Mouse (Mus musculus): ENCODE data around the gene Cdipt. TPM values are rescaled to one million over a fixed set of nuclear protein-coding genes. Genes with fewer than 3 reads are reported as not detected.
A peak's percentile ranks its signal among the peaks of the same experiment; 100 is the strongest.

Cdipt gene
- total RNA-seq, 2 experiments from 2014 or later: 86.8 to 91.0 TPM

- no peak for DNase-seq (ENCODE audit: low spot score in 2 of 2)
Measured at GRCm38 (mm10) chr7:127011717-127012116, 36.0 kb downstream of the Cdipt start.

GRCm38 (mm10) chr7:127012374-127012773 is 36.7 kb downstream of the Cdipt start:
- no peak for DNase-seq (ENCODE audit: low spot score in 2 of 2)

GRCm38 (mm10) chr7:127012845-127013244 is 37.1 kb downstream of the Cdipt start:
- DNase-seq (ENCODE audit: low spot score in 2 of 2): no peak

GRCm38 (mm10) chr7:127013385-127013784 is 37.7 kb downstream of the Cdipt start:
- DNase-seq (ENCODE audit: low spot score in 2 of 2): no peak

- DNase-seq (ENCODE audit: low spot score in 2 of 2): peak in 1 of 2 experiments; percentile 49
Measured at GRCm38 (mm10) chr7:127014320-127014719, 38.6 kb downstream of the Cdipt start, which contains the start of gene Mvp. Mvp (minus strand) TSS chr7:127014621.

- no peak for DNase-seq (ENCODE audit: low spot score in 2 of 2)
Measured at GRCm38 (mm10) chr7:127014993-127015392, 39.3 kb downstream of the Cdipt start.

GRCm38 (mm10) chr7:127016081-127016480 is 40.4 kb downstream of the Cdipt start:
- no peak for DNase-seq (ENCODE audit: low spot score in 2 of 2)

- DNase-seq (ENCODE audit: low spot score in 2 of 2): no peak
Measured at GRCm38 (mm10) chr7:127016481-127016485, 40.6 kb downstream of the Cdipt start, which contains the start of gene Pagr1b. Pagr1b (minus strand) TSS chr7:127016484.

GRCm38 (mm10) chr7:127016486-127016938 is 40.8 kb downstream of the Cdipt start:
- peak; percentile 30 to 55 for DNase-seq (ENCODE audit: low spot score in 2 of 2)

- peak; percentile 81 to 95 for DNase-seq (ENCODE audit: low spot score in 2 of 2)
Measured at GRCm38 (mm10) chr7:127016971-127017949, 41.5 kb downstream of the Cdipt start, which contains the start of gene Pagr1a. Pagr1a (minus strand) TSS chr7:127017352.

- DNase-seq (ENCODE audit: low spot score in 2 of 2): no peak
Measured at GRCm38 (mm10) chr7:127017950-127018345, 42.2 kb downstream of the Cdipt start.

GRCm38 (mm10) chr7:127018416-127019305 is 42.9 kb downstream of the Cdipt start:
- no peak for DNase-seq (ENCODE audit: low spot score in 2 of 2)

- no peak for DNase-seq (ENCODE audit: low spot score in 2 of 2)
Measured at GRCm38 (mm10) chr7:127019306-127019960, 43.7 kb downstream of the Cdipt start.

GRCm38 (mm10) chr7:127020031-127020430 is 44.3 kb downstream of the Cdipt start:
- no peak for DNase-seq (ENCODE audit: low spot score in 2 of 2)

GRCm38 (mm10) chr7:127020491-127020890 is 44.8 kb downstream of the Cdipt start:
- DNase-seq (ENCODE audit: low spot score in 2 of 2): no peak

- DNase-seq (ENCODE audit: low spot score in 2 of 2): peak in 1 of 2 experiments; percentile 38
Measured at GRCm38 (mm10) chr7:127020901-127021562, 45.3 kb downstream of the Cdipt start, which contains the start of the genes Gm42742 and Prrt2. Gm42742 (minus strand) TSS chr7:127021097. Prrt2 (minus strand) TSS chr7:127021211.

- DNase-seq (ENCODE audit: low spot score in 2 of 2): no peak
Measured at GRCm38 (mm10) chr7:127021563-127022527, 46.1 kb downstream of the Cdipt start.

- no peak for DNase-seq (ENCODE audit: low spot score in 2 of 2)
Measured at GRCm38 (mm10) chr7:127022528-127023271, 47.0 kb downstream of the Cdipt start.

- no peak for DNase-seq (ENCODE audit: low spot score in 2 of 2)
Measured at GRCm38 (mm10) chr7:127023272-127023691, 47.6 kb downstream of the Cdipt start.

Measured in adrenal gland, postnatal 4 days (tissue).